Mouse (Mus musculus) monocyte, adult 59 days (primary cell): ENCODE data around the gene Nsun7. TPM values are rescaled to one million over a fixed set of nuclear protein-coding genes. Genes with fewer than 3 reads are reported as not detected.

ENCODE experiments used
- total RNA-seq, 2 experiments: library from RNA; stranded (reverse); gene quantifications; one replicate each; pipeline ENCODE4 v1.2.4; 2023

Gene Nsun7
- not detected for total RNA-seq

DNA sequence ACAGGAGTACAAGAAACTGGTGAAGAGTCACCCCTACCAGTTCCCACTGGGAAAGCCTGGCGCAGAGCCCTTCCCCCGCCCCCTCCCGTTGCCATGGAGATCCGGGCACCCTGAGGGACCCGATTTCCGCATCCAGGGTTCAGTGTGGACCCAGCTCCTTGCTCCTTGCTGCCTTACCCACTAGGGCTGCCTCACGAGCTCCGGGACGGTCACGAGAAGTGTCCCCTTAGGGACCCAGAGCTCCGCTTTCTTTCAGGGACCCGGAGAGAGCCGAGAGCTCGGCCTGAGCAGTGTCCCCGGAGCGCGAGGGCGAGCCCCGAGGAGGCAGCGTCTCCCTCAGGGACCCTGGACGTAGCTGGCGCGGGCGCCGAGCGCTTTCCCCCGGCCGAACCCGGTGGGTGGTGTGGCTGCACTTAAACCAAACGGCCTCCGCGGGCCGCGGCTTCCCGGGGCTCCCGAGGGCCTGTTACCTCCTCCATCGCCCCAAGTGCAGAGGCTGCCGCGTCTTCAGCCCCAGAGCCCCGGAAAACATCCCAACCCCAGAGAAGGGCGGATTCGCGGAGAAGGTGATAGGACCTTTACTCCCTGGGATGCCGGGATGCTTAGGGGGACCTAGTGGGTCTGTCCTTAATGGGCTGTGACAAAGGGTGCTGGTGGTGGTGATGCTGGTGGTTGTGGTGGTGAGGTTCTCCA lies at the start of gene Nsun7:
TSS of gene Nsun7 (plus strand) at position 142 of the 693 bp plus-strand sequence.

Other genes starting within 250 kb of the Nsun7 start
- gene Rbm47, start 86.8 kb upstream of the Nsun7 start, total RNA-seq = 10 to 100 TPM; 77.5 to 83.5 TPM